Mouse (Mus musculus): Measurements from ENCODE around the gene Ppfibp2. TPM values are rescaled to one million over a fixed set of nuclear protein-coding genes. Genes with fewer than 3 reads are reported as not detected.
A peak's percentile ranks its signal among the peaks of the same experiment; 100 is the strongest.

Ppfibp2 gene
- total and polyA plus RNA-seq, 2 experiments from 2014 or later, result 6.6 to 17.5 TPM

- H3K4me1 ChIP-seq (ENCODE audit: control insufficient read depth, insufficient read depth), result peaks cover 27% of the 10 kb centered on the region
- no peaks in the 10 kb centered on the region for H3K27me3 ChIP-seq (ENCODE audit: control insufficient read depth, insufficient read depth, low read length)
- H3K36me3 ChIP-seq (replicated peaks; ENCODE audit: control insufficient read depth, insufficient read depth, low read length), result no peaks in the 10 kb centered on the region
- peak overlapping the region; percentile 66 for H3K9ac ChIP-seq (replicated peaks; ENCODE audit: low read depth, low read length)
- DNase-seq (ENCODE audit: low spot score) (peak; percentile 13), ATAC-seq (ENCODE audit: insufficient read depth, low read depth) (peak; percentile 2; the same call in 1 of the 2 replicates)
- TF ChIP-seq CTCF (IDR thresholded peaks at IDR 0.05; ENCODE audit: low read depth), result no peak
- TF ChIP-seq EP300 (IDR thresholded peaks at IDR 0.05; ENCODE audit: low read depth), result no peak
- peak overlapping the region; percentile 72 for H3K4me2 ChIP-seq (ENCODE audit: low read depth, low read length)
- peak overlapping the region; percentile 89 for H3K27ac ChIP-seq (ENCODE audit: low read depth)
- peak overlapping the region; percentile 49 for H3K4me3 ChIP-seq (ENCODE audit: low read depth, low read length)
- 10% methylated on average over 4 of the region's 4 CpGs for whole genome bisulfite sequencing
- no peaks in the 10 kb centered on the region for H3K9me3 ChIP-seq (replicated peaks; ENCODE audit: control insufficient read depth, low read length)
Observed at GRCm38 (mm10) chr7:107665221-107665585, 70.2 kb downstream of the Ppfibp2 start.

GRCm38 (mm10) chr7:107665586-107666261 lies 70.7 kb downstream of the Ppfibp2 start:
- no peaks in the 10 kb centered on the region for H3K27me3 ChIP-seq (ENCODE audit: control insufficient read depth, insufficient read depth, low read length)
- TF ChIP-seq EP300 (IDR thresholded peaks at IDR 0.05; ENCODE audit: low read depth) (no peak), CTCF (IDR thresholded peaks at IDR 0.05; ENCODE audit: low read depth) (no peak)
- peak overlapping the region; percentile 72 for H3K4me2 ChIP-seq (ENCODE audit: low read depth, low read length)
- peak overlapping the region; percentile 66 for H3K9ac ChIP-seq (replicated peaks; ENCODE audit: low read depth, low read length)
- no peaks in the 10 kb centered on the region for H3K36me3 ChIP-seq (replicated peaks; ENCODE audit: control insufficient read depth, insufficient read depth, low read length)
- H3K27ac ChIP-seq (ENCODE audit: low read depth), result peak overlapping the region; percentile 89
- H3K4me3 ChIP-seq (ENCODE audit: low read depth, low read length), result peak overlapping the region; percentile 49
- DNase-seq (ENCODE audit: low spot score) (peak; percentile 55), ATAC-seq (ENCODE audit: insufficient read depth, low read depth) (peak; percentile 28)
- H3K4me1 ChIP-seq (ENCODE audit: control insufficient read depth, insufficient read depth), result peaks cover 27% of the 10 kb centered on the region
- WGBS, result 4% methylated on average over 9 of the region's 9 CpGs
- no peaks in the 10 kb centered on the region for H3K9me3 ChIP-seq (replicated peaks; ENCODE audit: control insufficient read depth, low read length)

- H3K27me3 ChIP-seq (ENCODE audit: control insufficient read depth, insufficient read depth, low read length), result no peaks in the 10 kb centered on the region
- H3K27ac ChIP-seq (ENCODE audit: low read depth), result peak overlapping the region; percentile 89
- no peaks in the 10 kb centered on the region for H3K36me3 ChIP-seq (replicated peaks; ENCODE audit: control insufficient read depth, insufficient read depth, low read length)
- peaks cover 27% of the 10 kb centered on the region for H3K4me1 ChIP-seq (ENCODE audit: control insufficient read depth, insufficient read depth)
- no peaks in the 10 kb centered on the region for H3K9me3 ChIP-seq (replicated peaks; ENCODE audit: control insufficient read depth, low read length)
- H3K9ac ChIP-seq (replicated peaks; ENCODE audit: low read depth, low read length), result peak overlapping the region; percentile 66
- peak overlapping the region; percentile 49 for H3K4me3 ChIP-seq (ENCODE audit: low read depth, low read length)
- 10% methylated on average over 13 of the region's 13 CpGs for WGBS
- DNase-seq (ENCODE audit: low spot score) (peak; percentile 41), ATAC-seq (ENCODE audit: insufficient read depth, low read depth) (peak; percentile 47)
- TF ChIP-seq CTCF (IDR thresholded peaks at IDR 0.05; ENCODE audit: low read depth), result no peak
- TF ChIP-seq EP300 (IDR thresholded peaks at IDR 0.05; ENCODE audit: low read depth), result no peak
- H3K4me2 ChIP-seq (ENCODE audit: low read depth, low read length), result peak overlapping the region; percentile 72
Observed at GRCm38 (mm10) chr7:107666262-107666902, 71.4 kb downstream of the Ppfibp2 start.

- no peak overlapping the region for H3K9ac ChIP-seq (replicated peaks; ENCODE audit: low read depth, low read length)
- no peaks in the 10 kb centered on the region for H3K9me3 ChIP-seq (replicated peaks; ENCODE audit: control insufficient read depth, low read length)
- H3K4me1 ChIP-seq (ENCODE audit: control insufficient read depth, insufficient read depth), result peaks cover 26% of the 10 kb centered on the region
- no peak for TF ChIP-seq EP300 (IDR thresholded peaks at IDR 0.05; ENCODE audit: low read depth)
- no peak for TF ChIP-seq CTCF (IDR thresholded peaks at IDR 0.05; ENCODE audit: low read depth)
- DNase-seq (ENCODE audit: low spot score), result no peak
- H3K27me3 ChIP-seq (ENCODE audit: control insufficient read depth, insufficient read depth, low read length), result no peaks in the 10 kb centered on the region
- no peak overlapping the region for H3K27ac ChIP-seq (ENCODE audit: low read depth)
- no peak for ATAC-seq (ENCODE audit: insufficient read depth, low read depth)
- no peak overlapping the region for H3K4me3 ChIP-seq (ENCODE audit: low read depth, low read length)
- no peak overlapping the region for H3K4me2 ChIP-seq (ENCODE audit: low read depth, low read length)
- WGBS, result 90% methylated on average over 5 of the region's 5 CpGs
- H3K36me3 ChIP-seq (replicated peaks; ENCODE audit: control insufficient read depth, insufficient read depth, low read length), result no peaks in the 10 kb centered on the region
Observed at GRCm38 (mm10) chr7:107668514-107668913, 73.5 kb downstream of the Ppfibp2 start.

GRCm38 (mm10) chr7:107675224-107675623 lies 80.2 kb downstream of the Ppfibp2 start:
- Histone ChIP-seq H3K9me3 (replicated peaks; ENCODE audit: control insufficient read depth, low read length) (no peaks in the 10 kb centered on the region), H3K4me1 (ENCODE audit: control insufficient read depth, insufficient read depth) (peaks cover 10% of the 10 kb centered on the region), H3K27ac (ENCODE audit: low read depth) (no peak overlapping the region), H3K27me3 (ENCODE audit: control insufficient read depth, insufficient read depth, low read length) (no peaks in the 10 kb centered on the region), H3K4me3 (ENCODE audit: low read depth, low read length) (no peak overlapping the region), H3K36me3 (replicated peaks; ENCODE audit: control insufficient read depth, insufficient read depth, low read length) (no peaks in the 10 kb centered on the region), H3K4me2 (ENCODE audit: low read depth, low read length) (no peak overlapping the region), H3K9ac (replicated peaks; ENCODE audit: low read depth, low read length) (no peak overlapping the region)
- DNase-seq (ENCODE audit: low spot score) (no peak), ATAC-seq (ENCODE audit: insufficient read depth, low read depth) (no peak)
- TF ChIP-seq EP300 (IDR thresholded peaks at IDR 0.05; ENCODE audit: low read depth) (no peak), CTCF (IDR thresholded peaks at IDR 0.05; ENCODE audit: low read depth) (no peak)
- 72% methylated on average over 3 of the region's 3 CpGs for WGBS
